Mouse (Mus musculus): Measurements from ENCODE around the gene Kcnc1.

Kcnc1 gene

DNA sequence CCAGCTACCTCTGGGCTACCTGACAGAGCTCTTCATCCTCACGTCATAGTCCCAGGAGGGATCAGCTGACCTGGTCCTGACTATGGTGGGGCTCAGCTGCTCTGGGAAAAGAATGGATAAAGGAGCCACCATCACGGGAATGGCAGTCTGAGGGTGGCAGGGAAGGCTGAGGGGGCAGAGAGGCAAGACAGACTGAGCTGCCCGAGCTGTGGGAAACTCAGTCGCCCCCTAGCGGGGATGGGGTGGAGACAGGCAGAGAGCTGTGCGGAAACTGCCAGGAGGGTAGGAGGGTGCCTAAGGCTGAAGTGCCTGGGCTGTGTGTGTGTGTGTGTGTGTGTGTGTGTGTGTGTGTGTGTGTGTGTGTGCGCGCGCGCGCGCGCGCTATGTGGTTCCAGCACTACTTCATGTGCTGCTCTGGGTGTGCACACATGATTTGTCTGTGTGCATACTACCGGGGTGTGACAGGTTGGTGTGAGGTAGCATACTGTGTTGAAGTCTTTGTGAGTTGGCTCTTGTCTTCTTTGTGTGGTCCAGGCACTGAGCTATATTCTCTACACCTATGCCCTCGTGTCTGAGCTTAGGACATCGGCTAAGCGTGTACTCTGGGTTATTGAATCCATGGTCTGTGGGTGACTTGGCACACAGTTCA is 26.6 kb downstream of the Kcnc1 start:
- DNase-seq, result peak; percentile 88

GRCm38 (mm10) chr7:46423951-46424350 is 27.7 kb downstream of the Kcnc1 start:
- no peak for DNase-seq

DNA sequence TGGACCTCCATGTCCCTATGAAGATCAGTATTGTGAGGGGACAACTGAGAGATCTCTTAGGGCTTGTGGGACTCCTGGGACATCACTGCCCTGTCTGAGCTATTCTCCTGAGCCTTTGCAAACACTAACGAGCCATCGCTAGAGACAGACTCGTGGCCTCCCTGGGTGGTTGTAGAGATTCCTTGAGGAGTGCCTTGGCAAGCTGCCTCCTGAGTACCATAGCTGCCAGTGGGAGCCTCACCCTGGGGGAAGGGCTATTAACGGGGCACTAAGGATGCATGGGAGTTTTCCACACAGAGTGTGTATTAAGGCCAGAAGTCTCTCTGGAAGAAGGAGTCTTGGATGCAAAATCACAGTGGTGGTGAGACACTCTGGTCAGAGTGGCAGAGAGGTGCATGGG is 28.7 kb downstream of the Kcnc1 start:
- DNase-seq, result no peak

DNA sequence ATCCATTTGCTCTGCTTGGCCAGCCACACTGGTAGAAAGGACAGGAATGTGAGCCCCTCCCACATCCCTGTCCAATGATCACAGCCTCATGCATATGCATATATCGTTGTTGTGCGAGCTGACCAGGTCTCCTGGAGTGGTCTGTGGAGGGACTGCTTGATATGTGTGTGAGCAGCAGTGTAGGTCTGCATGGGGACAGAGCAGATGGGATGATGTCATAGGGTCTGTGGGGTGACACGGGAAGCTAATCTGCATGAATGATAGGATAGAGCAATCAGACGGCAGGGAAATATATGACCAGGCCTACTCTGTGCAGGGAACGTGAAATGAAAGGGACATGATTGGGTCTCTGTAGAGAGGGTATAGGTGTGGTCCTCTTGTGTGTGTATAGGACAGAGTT is 37.6 kb downstream of the Kcnc1 start:
- no peak for DNase-seq

- DNase-seq, result no peak
These were observed 39.5 kb downstream of the Kcnc1 start for GRCm38 (mm10) chr7:46435833-46436232.

GRCm38 (mm10) chr7:46438537-46439141 is 42.3 kb downstream of the Kcnc1 start:
- no peak for DNase-seq

GRCm38 (mm10) chr7:46443163-46443562 is 46.9 kb downstream of the Kcnc1 start:
- no peak for DNase-seq

- DNase-seq, result no peak
These were observed 49.6 kb downstream of the Kcnc1 start for GRCm38 (mm10) chr7:46445896-46446295.

- DNase-seq, result no peak
These were observed 51.3 kb downstream of the Kcnc1 start for GRCm38 (mm10) chr7:46447473-46448165.

DNA sequence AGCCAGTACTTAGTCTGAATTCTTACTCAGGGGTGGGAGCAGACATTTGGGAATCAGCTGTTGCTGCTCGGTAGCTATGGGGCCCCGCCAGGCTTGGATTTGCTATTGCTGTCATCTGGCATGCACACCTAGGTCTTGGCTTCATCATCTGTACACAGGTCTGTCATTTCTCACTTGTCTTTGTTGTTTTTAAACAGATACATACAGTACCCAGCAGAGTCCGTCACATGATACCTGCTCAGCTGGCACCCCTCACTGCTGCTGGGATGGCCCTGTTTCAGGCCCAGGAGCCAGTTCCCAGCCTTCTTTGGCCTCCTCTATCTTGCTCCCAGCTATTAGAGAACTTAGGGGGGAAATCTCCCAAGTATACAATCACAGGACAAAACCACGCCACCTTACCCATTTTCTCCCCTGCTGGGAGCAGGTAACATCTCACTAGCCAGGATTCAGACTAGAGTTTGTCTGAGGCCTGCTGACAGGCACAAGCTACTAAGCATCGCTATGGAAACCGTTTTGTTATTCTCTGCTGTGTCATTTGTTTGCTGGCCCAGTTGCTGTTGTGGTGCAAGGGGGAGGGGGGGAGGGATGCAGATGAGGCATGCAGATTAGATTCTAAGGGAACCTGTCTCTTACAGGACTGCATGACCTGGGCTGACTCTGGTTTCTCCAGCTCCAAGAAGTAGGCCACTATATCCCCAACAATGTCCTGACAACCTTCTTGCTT is 52.8 kb downstream of the Kcnc1 start:
- DNase-seq, result no peak

DNA sequence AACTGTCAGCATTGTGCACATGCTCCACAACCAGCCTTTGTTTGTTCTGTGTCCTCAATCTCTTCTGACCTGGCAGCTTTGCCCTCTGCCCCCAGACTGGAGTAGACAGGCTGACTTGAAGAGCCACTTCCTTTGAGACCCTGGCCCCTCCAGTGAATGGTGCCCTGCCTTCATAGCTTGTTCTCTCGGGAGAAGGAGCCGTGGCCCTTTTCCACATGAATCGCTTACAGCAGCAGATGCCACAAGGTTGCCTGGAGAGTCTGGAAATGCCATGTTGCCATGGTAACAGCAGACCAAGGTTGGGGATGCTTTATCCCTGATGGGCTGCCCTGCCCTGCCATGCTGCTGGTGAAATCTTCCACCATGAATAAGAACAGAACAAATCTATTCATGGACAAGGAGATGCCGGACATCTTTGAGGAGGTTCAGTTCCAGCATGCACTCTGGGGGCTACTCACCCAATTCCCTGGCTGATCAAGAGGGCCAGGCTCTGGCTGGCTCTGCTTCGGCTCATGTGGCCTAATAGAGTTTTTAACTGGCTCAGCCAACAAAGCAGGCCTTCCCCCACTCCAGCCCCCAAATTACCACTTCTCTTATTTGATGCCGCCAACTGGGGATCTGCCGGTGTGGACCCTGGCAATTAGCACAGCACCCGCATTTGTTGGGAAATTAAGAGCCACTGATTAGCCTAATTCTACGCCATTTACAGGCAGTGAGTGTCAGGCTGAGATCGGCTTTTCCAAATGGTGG is 57.8 kb downstream of the Kcnc1 start:
- DNase-seq, result peak; percentile 37

DNA sequence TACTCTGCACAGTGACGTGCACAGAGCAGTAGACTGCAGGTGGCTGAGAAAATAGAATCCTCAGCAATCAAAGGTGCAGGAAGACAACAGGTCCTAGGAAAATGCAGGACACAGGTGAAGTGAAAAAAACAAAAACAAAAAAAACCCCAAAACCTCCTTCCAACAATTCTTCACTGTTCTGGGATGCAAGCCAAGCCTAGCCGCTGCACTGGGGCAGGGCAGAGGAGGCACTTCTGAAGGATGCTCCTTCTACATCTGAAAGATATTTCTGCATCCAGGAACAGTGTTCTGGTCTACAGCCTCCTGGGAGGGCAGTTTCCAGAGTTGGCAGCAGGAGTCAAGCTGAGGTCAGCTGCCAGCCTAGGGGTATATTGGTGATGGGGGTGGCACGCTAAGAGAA is 61.6 kb downstream of the Kcnc1 start:
- DNase-seq, result no peak

DNA sequence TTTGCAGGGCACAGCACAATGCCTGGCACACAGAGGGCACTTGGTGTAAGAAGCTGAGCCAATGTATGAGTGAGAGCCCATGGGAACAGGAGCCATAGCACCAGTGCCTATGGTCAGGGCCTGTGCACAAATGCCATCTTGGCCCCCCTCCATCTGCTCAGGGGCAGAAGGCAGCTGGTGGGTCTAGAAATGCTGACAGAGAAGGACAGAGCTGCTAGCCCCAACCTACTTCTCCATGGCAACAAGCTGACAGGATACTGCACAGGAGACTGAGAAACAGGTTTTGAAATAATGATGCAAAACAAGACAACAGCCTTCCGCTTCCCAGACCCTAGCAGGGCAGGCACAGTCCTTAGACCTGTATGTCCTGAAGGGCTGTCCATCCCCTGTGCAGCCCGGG is 62.9 kb downstream of the Kcnc1 start:
- no peak for DNase-seq

- no peak for DNase-seq
These were observed 63.4 kb downstream of the Kcnc1 start for GRCm38 (mm10) chr7:46459605-46460245.

DNA sequence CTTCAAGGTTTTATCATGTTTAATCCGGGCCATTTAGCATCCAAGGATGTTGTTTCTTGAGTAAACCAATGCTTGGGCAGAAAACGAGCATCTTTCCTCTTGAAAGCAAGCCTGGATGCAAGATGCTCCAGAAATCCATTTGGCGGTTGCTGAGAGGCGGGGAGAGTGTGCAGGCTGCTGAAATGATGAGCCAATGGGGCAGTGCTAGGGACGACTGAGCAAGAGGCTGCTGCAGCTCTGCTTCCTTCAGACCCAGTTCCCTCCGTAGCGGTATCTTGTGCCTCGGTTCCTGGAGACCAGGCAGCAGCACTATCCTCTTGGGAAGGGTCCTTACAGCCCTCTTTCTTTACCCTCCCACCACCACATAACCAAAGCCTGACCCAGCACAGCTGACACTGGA is 66.0 kb downstream of the Kcnc1 start:
- DNase-seq, result peak; percentile 40

DNA sequence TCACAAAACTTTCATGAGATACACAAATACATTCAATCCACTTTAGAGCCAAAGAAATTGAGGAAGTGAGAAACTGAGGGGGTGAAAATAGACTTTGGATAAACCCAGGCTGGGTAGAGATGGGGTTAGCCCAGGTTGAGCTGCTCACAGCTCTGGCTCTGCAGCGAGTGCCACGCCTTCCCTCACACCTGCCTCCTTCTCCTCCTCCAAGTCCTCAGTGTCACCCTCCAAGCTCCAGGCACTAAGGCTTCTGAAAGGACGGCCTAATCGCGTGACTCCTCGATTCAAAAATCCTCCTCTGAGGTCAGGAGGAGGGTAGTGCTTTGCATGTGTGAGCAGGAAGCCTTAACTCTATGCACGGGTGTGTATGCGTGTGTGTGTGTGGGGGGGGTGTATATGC is 66.8 kb downstream of the Kcnc1 start:
- no peak for DNase-seq

DNA sequence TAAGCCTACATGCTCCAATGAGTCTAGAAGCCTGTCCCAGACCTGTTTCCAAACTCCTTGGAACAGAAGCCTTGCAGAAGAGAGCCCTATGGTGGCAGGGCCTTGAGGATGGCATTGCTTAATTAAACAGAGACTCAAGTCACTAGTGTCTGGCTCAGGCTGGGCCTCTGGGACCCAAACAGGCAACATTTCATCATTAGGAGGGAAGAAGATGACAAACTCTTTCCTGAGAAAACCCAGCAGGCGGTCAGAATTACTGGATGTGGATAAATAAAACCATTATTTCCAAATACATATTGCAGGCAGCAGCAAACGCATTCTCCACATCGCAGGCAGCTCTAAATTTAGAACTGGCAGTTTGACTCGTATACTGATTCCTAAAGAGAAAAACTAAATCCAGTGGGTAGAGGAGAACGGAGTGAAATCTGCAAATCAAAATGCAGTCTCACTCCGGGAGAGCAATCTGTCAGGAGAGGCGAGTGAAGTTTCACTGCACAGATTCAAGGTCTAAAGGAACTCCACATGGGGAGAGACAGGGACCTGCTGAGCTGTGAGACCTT is 70.2 kb downstream of the Kcnc1 start:
- peak; percentile 24 for DNase-seq

DNA sequence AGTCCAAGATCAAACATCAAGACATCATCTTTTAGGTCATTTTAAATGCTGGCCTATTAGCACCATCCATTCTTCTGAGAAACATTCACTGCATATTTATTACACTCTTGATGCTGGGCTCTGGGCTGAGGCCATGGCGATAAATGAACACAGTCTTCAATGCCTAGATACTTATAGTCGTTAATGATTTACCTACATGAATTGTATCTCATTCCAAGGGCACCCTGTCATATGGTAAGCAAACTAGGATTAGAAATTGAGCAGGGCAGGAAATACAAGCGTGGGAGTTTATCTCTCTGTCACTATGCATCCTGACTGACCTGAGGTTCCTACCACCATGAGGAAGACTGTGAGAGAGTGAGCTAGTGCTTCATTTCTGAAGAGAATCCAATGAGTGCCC is 73.2 kb downstream of the Kcnc1 start:
- no peak for DNase-seq

DNA sequence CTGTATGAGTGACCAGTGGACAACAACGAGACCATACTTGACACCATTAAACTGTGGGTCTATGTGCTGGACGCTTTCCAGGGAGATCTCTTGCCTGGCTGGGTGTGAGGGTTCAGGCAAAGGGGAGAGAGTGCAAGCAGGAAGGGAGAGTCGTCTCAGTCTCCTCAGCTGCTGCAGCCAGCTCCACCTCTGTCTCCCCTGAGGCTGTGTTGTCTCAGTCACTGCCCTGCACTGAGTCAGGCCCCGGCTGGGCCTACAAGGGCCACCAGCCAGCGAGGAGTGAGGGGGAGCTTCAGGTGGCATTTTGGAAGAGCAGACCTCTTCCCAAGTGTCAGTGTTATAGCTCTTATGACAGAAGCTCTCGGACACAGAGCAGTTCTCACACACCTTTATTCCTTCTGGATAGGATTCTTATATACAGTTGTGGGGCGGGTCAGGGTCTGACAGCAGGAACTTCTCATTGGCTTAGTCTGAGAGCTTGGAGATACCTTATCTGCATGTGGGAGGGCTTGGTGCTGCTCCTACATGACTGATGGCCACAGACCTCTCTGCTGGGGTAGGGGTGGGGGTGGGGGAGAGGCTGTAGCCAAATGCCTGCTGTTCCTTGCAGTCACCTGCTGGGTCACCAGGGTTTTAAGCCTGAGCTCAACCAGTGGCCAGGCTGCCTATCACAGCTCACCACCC is 74.9 kb downstream of the Kcnc1 start:
- no peak for DNase-seq

DNA sequence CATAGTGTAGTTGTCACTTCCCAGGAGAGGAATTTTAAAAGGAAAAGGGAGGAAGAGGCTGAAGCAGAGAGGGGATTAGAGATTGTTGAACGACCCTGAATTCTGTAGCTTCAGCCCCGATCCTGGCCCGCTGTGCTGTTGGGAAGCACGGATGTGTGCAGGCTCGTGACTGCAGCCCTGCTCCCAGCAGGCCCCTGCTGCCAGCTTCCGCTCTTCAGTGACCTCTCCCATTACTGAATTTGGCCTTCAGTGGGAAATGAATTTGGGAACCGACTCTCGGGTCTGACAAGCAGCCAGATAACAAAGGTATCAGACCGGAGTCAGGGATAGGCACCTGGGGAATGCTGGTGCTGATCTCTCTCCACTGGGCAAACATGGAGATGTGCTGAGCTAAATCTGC is 76.8 kb downstream of the Kcnc1 start:
- DNase-seq, result no peak

- no peak for DNase-seq
These were observed 79.2 kb downstream of the Kcnc1 start for GRCm38 (mm10) chr7:46475464-46475863.

GRCm38 (mm10) chr7:46477456-46477855 is 81.2 kb downstream of the Kcnc1 start:
- DNase-seq, result no peak

All from right cerebral cortex, adult 18-20 months (tissue).